ENCODE assay signal across 26 mouse cellular contexts in the genomic region with DNA sequence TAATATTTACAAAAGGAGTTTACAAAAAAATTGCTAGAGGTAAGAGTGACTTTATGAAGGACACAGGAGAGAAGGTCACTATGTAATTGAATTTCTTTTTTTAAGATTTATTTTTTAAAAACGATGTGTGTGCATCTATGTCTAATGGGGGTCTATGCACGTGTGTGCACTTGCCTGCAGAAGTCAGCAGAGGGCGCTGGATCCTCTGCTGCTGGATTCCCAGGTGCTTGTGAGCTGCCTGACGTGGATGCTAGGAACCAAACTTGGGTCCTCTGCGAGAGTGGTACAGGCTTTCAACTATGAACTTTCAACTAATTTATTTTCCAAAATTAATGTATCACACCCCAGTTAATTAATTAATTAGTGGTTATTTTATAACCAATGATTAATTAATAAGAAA.
DNase-seq lines count a peak whose midpoint lies in the region; ATAC-seq and TF ChIP-seq lines count a peak whose summit lies in the region.
"Had no signal": no experiment of that assay in that cellular context is flagged by ENCODE, and none has a peak within 500 bp of the region (broad histone marks: within the 10 kb centered on the region; RNA-seq: fewer than 3 reads in every experiment).

No protein-coding gene starts in this region.

- no peak for TF ChIP-seq RAD21 in MEL (IDR thresholded peaks at IDR 0.05; ENCODE audit: low read depth, low read length)

- no peaks in the 10 kb centered on the region for H3K9me3 ChIP-seq in lung, embryonic 14.5 days (ENCODE audit: low read depth, low read length)
- H3K9me3 ChIP-seq in E14TG2a.4 (ENCODE audit: low read length) (no peaks in the 10 kb centered on the region), MEL (replicated peaks; ENCODE audit: insufficient read depth, low read length) (no peaks in the 10 kb centered on the region)
- H3K9me3 ChIP-seq: embryonic facial prominence, embryonic 13.5 days; forebrain, embryonic 13.5 days; heart, embryonic 15.5 days; hindbrain, embryonic 13.5 days had no signal

- H3K79me2 ChIP-seq in MEL (ENCODE audit: control insufficient read depth, insufficient read depth, low read length, poor library complexity) = no peaks in the 10 kb centered on the region

- H3K27me3 ChIP-seq in lung, embryonic 14.5 days (ENCODE audit: insufficient read depth, low read length) = no peaks in the 10 kb centered on the region
- H3K27me3 ChIP-seq in E14TG2a.4 (ENCODE audit: insufficient read depth, low read length) (peaks cover 2% of the 10 kb centered on the region; the same call in 1 of the 2 replicates), MEL (ENCODE audit: control insufficient read depth in 1 of 2, insufficient read depth in 2 of 2, low read length in 2 of 2) (no peaks in the 10 kb centered on the region)
- H3K27me3 ChIP-seq: embryonic facial prominence, embryonic 13.5 days; forebrain, embryonic 13.5 days; heart, embryonic 15.5 days; hindbrain, embryonic 13.5 days had no signal

- no peak overlapping the region for H3K9ac ChIP-seq in lung, embryonic 14.5 days
- H3K9ac ChIP-seq in MEL (ENCODE audit: control insufficient read depth, low read depth, low read length, poor library complexity, severe bottlenecking) = no peak overlapping the region
- H3K9ac ChIP-seq: embryonic facial prominence, embryonic 13.5 days; forebrain, embryonic 13.5 days; forebrain, postnatal 0 days; heart, embryonic 15.5 days; hindbrain, embryonic 13.5 days had no signal

- TF ChIP-seq POLR2A in MEL (IDR thresholded peaks at IDR 0.05; ENCODE audit: control insufficient read depth in 1 of 2, insufficient read depth in 1 of 2, low read depth in 1 of 2, low read length in 2 of 2, poor library complexity in 1 of 2) = no peak
- no peak for TF ChIP-seq POLR2A in brain, embryonic 14.5 days (IDR thresholded peaks at IDR 0.05; ENCODE audit: borderline replicate concordance, extremely low read depth, insufficient read depth, insufficient read length, poor library complexity, severe bottlenecking)

- DNase-seq in lung, embryonic 14.5 days = no peak
- DNase-seq in lung, adult 18-20 months = no peak
- DNase-seq in MEL (ENCODE audit: low read depth, low spot score) = no peak
- no peak for DNase-seq in brain, embryonic 14.5 days (ENCODE audit: low read depth)
- no peak for DNase-seq in kidney, postnatal 10 days
- no peak for DNase-seq in left cerebral cortex, adult 18-20 months (ENCODE audit: low spot score in 2 of 2)
- DNase-seq: adrenal gland, postnatal 14 days; B cell, adult 2 months; cerebellum, adult 18-20 months; cerebellum, adult 9-11 months; cerebellum, postnatal 36 days; forebrain, postnatal 0 days; gastrocnemius, adult 2 months; gastrocnemius, postnatal 36 days; heart, adult 18-20 months; heart, postnatal 14 days had no signal

- TF ChIP-seq CTCF in lung, embryonic 14.5 days (IDR thresholded peaks at IDR 0.05; ENCODE audit: low read depth) = 0 out of 2 replicates have a peak, but pooled peaks have one; percentile 8
- TF ChIP-seq CTCF in E14TG2a.4 (conservative IDR thresholded peaks at IDR 0.05; ENCODE audit: low read length) (peak; percentile 57), MEL (IDR thresholded peaks at IDR 0.05 in 2 of 3, conservative IDR thresholded peaks at IDR 0.05 in 1 of 3; ENCODE audit: control insufficient read depth in 1 of 3, insufficient read depth in 1 of 3, low read depth in 2 of 3, low read length in 3 of 3, poor library complexity in 1 of 3, severe bottlenecking in 1 of 3) (peak in 2 of 3 experiments; percentile 4 to 22; a peak in 2 of 6 replicates)
- TF ChIP-seq CTCF in brain, embryonic 14.5 days (IDR thresholded peaks at IDR 0.05; ENCODE audit: borderline replicate concordance, extremely low read depth, insufficient read depth, insufficient read length) = peak; percentile 31; the same call in 1 of the 2 replicates

- ATAC-seq in lung, embryonic 14.5 days (ENCODE audit: insufficient read depth) = no peak
- no peak for ATAC-seq in inflammation-experienced regulatory T-cells, adult 6 months
- ATAC-seq: activated CD4-positive, CD25-positive, alpha-beta regulatory T cell, adult 4 months; CD4-positive, CD25-positive, alpha-beta regulatory T cell, adult 4 months; forebrain, embryonic 13.5 days; forebrain, postnatal 0 days; hindbrain, postnatal 0 days had no signal

- no peak overlapping the region for H3K4me3 ChIP-seq in lung, embryonic 14.5 days (ENCODE audit: low read depth, low read length)
- H3K4me3 ChIP-seq in E14TG2a.4 (replicated peaks; ENCODE audit: low read length) (no peak overlapping the region), MEL (ENCODE audit: control insufficient read depth in 1 of 2, insufficient read depth in 1 of 2, low read depth in 2 of 2, low read length in 2 of 2) (no peak overlapping the region)
- H3K4me3 ChIP-seq: embryonic facial prominence, embryonic 13.5 days; forebrain, embryonic 13.5 days; gastrocnemius, adult 2 months; heart, embryonic 15.5 days; hindbrain, embryonic 13.5 days had no signal

- no peaks in the 10 kb centered on the region for H3K4me1 ChIP-seq in lung, embryonic 14.5 days (ENCODE audit: insufficient read depth)
- H3K4me1 ChIP-seq in E14TG2a.4 (replicated peaks; ENCODE audit: low read depth, low read length) (no peaks in the 10 kb centered on the region), MEL (ENCODE audit: control insufficient read depth in 1 of 2, insufficient read depth in 2 of 2, low read length in 2 of 2) (no peaks in the 10 kb centered on the region)
- H3K4me1 ChIP-seq: embryonic facial prominence, embryonic 13.5 days; heart, embryonic 15.5 days had no signal

- no peak overlapping the region for H3K4me2 ChIP-seq in lung, embryonic 14.5 days
- H3K4me2 ChIP-seq: embryonic facial prominence, embryonic 13.5 days; forebrain, embryonic 13.5 days; heart, embryonic 11.5 days; heart, embryonic 15.5 days; hindbrain, embryonic 13.5 days had no signal

- no peak for TF ChIP-seq EP300 in MEL (IDR thresholded peaks at IDR 0.05; ENCODE audit: low read depth in 1 of 2, low read length in 2 of 2)

- no peak overlapping the region for H3K27ac ChIP-seq in lung, embryonic 14.5 days (ENCODE audit: low read depth)
- H3K27ac ChIP-seq in MEL (ENCODE audit: control insufficient read depth, low read depth, low read length) = no peak overlapping the region
- H3K27ac ChIP-seq: embryonic facial prominence, embryonic 13.5 days; forebrain, embryonic 13.5 days; gastrocnemius, adult 2 months; heart, embryonic 15.5 days; hindbrain, embryonic 13.5 days; hindbrain, postnatal 0 days had no signal

- WGBS in lung, embryonic 14.5 days = 79% methylated on average over 5 of the region's 5 CpGs

- H3K36me3 ChIP-seq in lung, embryonic 14.5 days (ENCODE audit: insufficient read depth) = no peaks in the 10 kb centered on the region
- H3K36me3 ChIP-seq in E14TG2a.4 (ENCODE audit: insufficient read depth, low read length) (no peaks in the 10 kb centered on the region), MEL (ENCODE audit: control insufficient read depth in 1 of 2, insufficient read depth in 2 of 2, low read length in 2 of 2) (no peaks in the 10 kb centered on the region)
- H3K36me3 ChIP-seq: embryonic facial prominence, embryonic 13.5 days; heart, embryonic 15.5 days; hindbrain, embryonic 13.5 days had no signal

TF ChIP-seq in MEL, 35 proteins besides CTCF, POLR2A, EP300 and RAD21:
- TF ChIP-seq GABPA (IDR thresholded peaks at IDR 0.05; ENCODE audit: low read depth, low read length) (no peak), JUND (IDR thresholded peaks at IDR 0.05; ENCODE audit: low read depth, low read length) (no peak), USF2 (IDR thresholded peaks at IDR 0.05; ENCODE audit: borderline replicate concordance in 1 of 2, insufficient read depth in 1 of 2, low read depth in 1 of 2, low read length in 2 of 2) (no peak), MAFK (IDR thresholded peaks at IDR 0.05; ENCODE audit: borderline replicate concordance, low read depth, low read length) (no peak), HCFC1 (IDR thresholded peaks at IDR 0.05; ENCODE audit: low read depth, low read length) (no peak), ZNF384 (IDR thresholded peaks at IDR 0.05; ENCODE audit: low read depth, low read length) (no peak), POLR2AphosphoS2 (IDR thresholded peaks at IDR 0.05; ENCODE audit: low read length) (no peak), CHD1 (IDR thresholded peaks at IDR 0.05; ENCODE audit: low read depth, low read length) (no peak), MXI1 (IDR thresholded peaks at IDR 0.05; ENCODE audit: low read depth, low read length) (no peak)
